In genomic region chr17:30575941-30576773, GRCm38 (mm10) we compare ENCODE assay signal across 8 mouse cellular contexts. TPM values are rescaled to one million over a fixed set of nuclear protein-coding genes. Genes with fewer than 3 reads are reported as not detected.
DNase-seq lines count a peak whose midpoint lies in the region; ATAC-seq lines count a peak whose summit lies in the region.

Btbd9 (minus strand) TSS chr17:30576488.

- H3K4me1 ChIP-seq in hindbrain, embryonic 13.5 days (replicated peaks), result peaks cover 29% of the 10 kb centered on the region

- no peaks in the 10 kb centered on the region for H3K36me3 ChIP-seq in hindbrain, embryonic 13.5 days

- H3K9me3 ChIP-seq in hindbrain, embryonic 13.5 days, result no peaks in the 10 kb centered on the region

- peak; percentile 92 for DNase-seq in NIH3T3 (ENCODE audit: low read depth)
- DNase-seq in cerebellum, postnatal 10 days, result peak; percentile 97 to 98
- peak; percentile 93 to 97 for DNase-seq in frontal cortex, postnatal 14 days (ENCODE audit: low spot score in 2 of 2)
- peak; percentile 96 to 99 for DNase-seq in layer of hippocampus, postnatal 25 days (ENCODE audit: extremely low spot score in 1 of 2, low spot score in 1 of 2)
- DNase-seq in lung, postnatal 25 days (ENCODE audit: low spot score), result peak; percentile 94
- DNase-seq in retina, embryonic 14.5 days (ENCODE audit: low spot score), result peak; percentile 94
- peak; percentile 96 for DNase-seq in thymus, postnatal 4 days

- peak within 1 kb of the TSS; percentile 64 for H3K4me3 ChIP-seq in hindbrain, embryonic 13.5 days

- peak within 1 kb of the TSS; percentile 76 for H3K4me2 ChIP-seq in hindbrain, embryonic 13.5 days

- H3K27me3 ChIP-seq in hindbrain, embryonic 13.5 days, result no peaks in the 10 kb centered on the region

- peak within 1 kb of the TSS; percentile 80 for H3K9ac ChIP-seq in hindbrain, embryonic 13.5 days

- ATAC-seq in hindbrain, embryonic 13.5 days (ENCODE audit: low FRiP score), result peak; percentile 93

- WGBS in hindbrain, embryonic 13.5 days, result under 1% methylated on average over 65 of the region's 94 CpGs

- H3K27ac ChIP-seq in hindbrain, embryonic 13.5 days, result peak within 1 kb of the TSS; percentile 96

RNA-seq across cellular contexts. Expression of gene Btbd9, which starts in this region (rescaled TPM):
- polyA plus RNA-seq in hindbrain, embryonic 13.5 days (2015; fragmentation: Nextera tagmentation; extraction: Ambion mirVana), result 149 and 150 TPM in 2 replicates
- total RNA-seq in layer of hippocampus, postnatal 25 days (2021), result 100 to 1,000 TPM; 138 to 162 TPM

Comparison
In these comparisons a context has a peak if more than half of its experiments do, and no peak if none do; other contexts are left out.
1. Peak in every context shown above with its lines: DNase-seq, ATAC-seq, H3K4me3 ChIP-seq and H3K27ac ChIP-seq.